Mouse (Mus musculus) CH12.LX (cell line): Measurements from ENCODE around the gene Evi2a. TPM values are rescaled to one million over a fixed set of nuclear protein-coding genes. Genes with fewer than 3 reads are reported as not detected.
A peak's percentile ranks its signal among the peaks of the same experiment; 100 is the strongest.

Experiments
- DNase-seq: peaks from one replicate; pipeline ENCODE4 v3.0.0-alpha.2; 2013; ENCODE audit errors: extremely low read depth
- H3K27ac ChIP-seq: 2 replicates; pipeline ENCODE4 v1.5.1; 2012; ENCODE audit warnings: low read depth, mild to moderate bottlenecking, control low read depth, moderate library complexity; ENCODE audit not compliant: insufficient read depth
- H3K27me3 ChIP-seq: replicated peaks from 2 replicates; pipeline ENCODE3; 2012; ENCODE audit warnings: inconsistent platforms
- H3K36me3 ChIP-seq, 2 experiments: replicated peaks in 1 of 2; 2 replicates each; pipeline versions ENCODE3 to v1.6.1; 2012; ENCODE audit warnings: inconsistent platforms in 1 of 2, low read length in 1 of 2, mild to moderate bottlenecking in 1 of 2, mixed read lengths in 1 of 2, moderate library complexity in 1 of 2; ENCODE audit not compliant: control insufficient read depth in 1 of 2, insufficient read depth in 1 of 2
- H3K4me1 ChIP-seq, 2 experiments: 2 replicates each; pipeline ENCODE4 v1.6.1; 2012; ENCODE audit warnings: inconsistent platforms in 1 of 2, moderate library complexity in 1 of 2; ENCODE audit not compliant: insufficient read depth in 2 of 2, control insufficient read depth in 1 of 2
- H3K4me2 ChIP-seq: 2 replicates; pipeline ENCODE4 v1.6.1; 2012; ENCODE audit warnings: low read depth, mild to moderate bottlenecking, control low read depth; ENCODE audit not compliant: poor library complexity, insufficient read depth, severe bottlenecking
- H3K4me3 ChIP-seq, 3 experiments: fragments of 150-350 bp in 1 of 3; sonication (generic) in 1 of 3; replicated peaks in 1 of 3; 2 replicates each; pipeline versions ENCODE3 to v1.5.1; 2011 to 2012; ENCODE audit warnings: low read depth in 2 of 3, low read length in 2 of 3, mild to moderate bottlenecking in 2 of 3, moderate library complexity in 2 of 3, control low read depth in 1 of 3, improper control_type of control experiment in 1 of 3, inconsistent platforms in 1 of 3, mixed read lengths in 1 of 3; ENCODE audit not compliant: poor library complexity in 1 of 3
- H3K79me2 ChIP-seq: replicated peaks from 2 replicates; pipeline ENCODE4 v1.6.1; 2012; ENCODE audit warnings: mild to moderate bottlenecking, moderate library complexity; ENCODE audit not compliant: control insufficient read depth, poor library complexity, insufficient read depth, severe bottlenecking; ENCODE audit errors: extremely low read depth
- H3K9ac ChIP-seq: 2 replicates; pipeline ENCODE4 v1.6.1; 2012; ENCODE audit warnings: low read depth, mild to moderate bottlenecking, control low read depth, moderate library complexity; ENCODE audit not compliant: insufficient read depth
- H3K9me3 ChIP-seq: replicated peaks from 2 replicates; pipeline ENCODE3; 2012; ENCODE audit warnings: low read length, inconsistent platforms, mixed read lengths
- BHLHE40 ChIP-seq: IDR thresholded peaks from 2 replicates; pipeline ENCODE4 v1.6.1; 2011; ENCODE audit warnings: mild to moderate bottlenecking, low read depth, low read length, improper control_type of control experiment
- CHD1 ChIP-seq: IDR thresholded peaks from 2 replicates; pipeline ENCODE4 v1.6.1; 2012; ENCODE audit warnings: low read depth, low read length, improper control_type of control experiment, inconsistent platforms
- E2F4 ChIP-seq: IDR thresholded peaks from 2 replicates; pipeline ENCODE4 v1.6.1; 2011; ENCODE audit warnings: low read depth, low read length, improper control_type of control experiment; ENCODE audit not compliant: insufficient replicate concordance
- ELF1 ChIP-seq: IDR thresholded peaks from 2 replicates; pipeline ENCODE4 v1.6.1; 2014; ENCODE audit warnings: low read depth, mild to moderate bottlenecking, inconsistent platforms, low read length, improper control_type of control experiment
- EP300 ChIP-seq: IDR thresholded peaks from 2 replicates; pipeline ENCODE4 v1.6.1; 2011; ENCODE audit warnings: low read length, improper control_type of control experiment
- ETS1 ChIP-seq: conservative IDR thresholded peaks from 2 replicates; pipeline ENCODE4 v1.6.1; 2012; ENCODE audit warnings: low read depth, mild to moderate bottlenecking, inconsistent platforms, low read length, improper control_type of control experiment, moderate library complexity
- GABPA ChIP-seq: IDR thresholded peaks from 2 replicates; pipeline ENCODE4 v1.6.1; 2012; ENCODE audit warnings: low read depth, low read length, improper control_type of control experiment, inconsistent platforms; ENCODE audit not compliant: insufficient replicate concordance
- JUN ChIP-seq: IDR thresholded peaks from 2 replicates; pipeline ENCODE4 v1.6.1; 2011; ENCODE audit warnings: low read depth, mild to moderate bottlenecking, low read length, improper control_type of control experiment, moderate library complexity; ENCODE audit not compliant: insufficient read depth
- JUND ChIP-seq: conservative IDR thresholded peaks from 2 replicates; pipeline ENCODE4 v1.6.1; 2011; ENCODE audit warnings: low read depth, low read length, improper control_type of control experiment
- MAFK ChIP-seq: IDR thresholded peaks from 2 replicates; pipeline ENCODE4 v1.6.1; 2011; ENCODE audit warnings: low read length, improper control_type of control experiment; ENCODE audit not compliant: insufficient replicate concordance
- MAX ChIP-seq: IDR thresholded peaks from 2 replicates; pipeline ENCODE4 v1.6.1; 2011; ENCODE audit warnings: low read length, improper control_type of control experiment
- MAZ ChIP-seq: IDR thresholded peaks from 2 replicates; pipeline ENCODE4 v1.6.1; 2012; ENCODE audit warnings: low read depth, mild to moderate bottlenecking, inconsistent platforms, low read length, improper control_type of control experiment, moderate library complexity
- MXI1 ChIP-seq: IDR thresholded peaks from 2 replicates; pipeline ENCODE4 v1.6.1; 2011; ENCODE audit warnings: mild to moderate bottlenecking, low read depth, low read length, improper control_type of control experiment
- MYC ChIP-seq: IDR thresholded peaks from 2 replicates; pipeline ENCODE4 v1.6.1; 2011; ENCODE audit warnings: low read depth, mild to moderate bottlenecking, improper control_type of control experiment, low read length
- NELFE ChIP-seq: IDR thresholded peaks from 2 replicates; pipeline ENCODE4 v1.6.1; 2011; ENCODE audit warnings: low read depth, low read length, improper control_type of control experiment
- NRF1 ChIP-seq: IDR thresholded peaks from 2 replicates; pipeline ENCODE4 v1.6.1; 2014; ENCODE audit warnings: low read depth, mild to moderate bottlenecking, inconsistent platforms, low read length, improper control_type of control experiment, moderate library complexity
- POLR2A ChIP-seq: IDR thresholded peaks from 2 replicates; pipeline ENCODE4 v1.6.1; 2011; ENCODE audit warnings: low read depth, mild to moderate bottlenecking, improper control_type of control experiment, low read length
- POLR2AphosphoS2 ChIP-seq: IDR thresholded peaks from 2 replicates; pipeline ENCODE4 v1.6.1; 2011; ENCODE audit warnings: low read depth, low read length, improper control_type of control experiment
- RAD21 ChIP-seq: IDR thresholded peaks from 2 replicates; pipeline ENCODE4 v1.6.1; 2011; ENCODE audit warnings: low read depth, mild to moderate bottlenecking, low read length, improper control_type of control experiment, moderate library complexity
- RCOR1 ChIP-seq: conservative IDR thresholded peaks from 2 replicates; pipeline ENCODE4 v1.6.1; 2012; ENCODE audit warnings: low read depth, mild to moderate bottlenecking, inconsistent platforms, low read length, improper control_type of control experiment
- SMC3 ChIP-seq: IDR thresholded peaks from 2 replicates; pipeline ENCODE4 v1.6.1; 2011; ENCODE audit warnings: low read depth, low read length, improper control_type of control experiment
- TCF12 ChIP-seq: IDR thresholded peaks from 2 replicates; pipeline ENCODE4 v1.6.1; 2014; ENCODE audit warnings: low read depth, mild to moderate bottlenecking, inconsistent platforms, low read length, improper control_type of control experiment
- USF1 ChIP-seq: IDR thresholded peaks from 2 replicates; pipeline ENCODE4 v1.6.1; 2014; ENCODE audit warnings: low read depth, mild to moderate bottlenecking, inconsistent platforms, low read length, improper control_type of control experiment
- USF2 ChIP-seq: conservative IDR thresholded peaks from 2 replicates; pipeline ENCODE4 v1.6.1; 2011; ENCODE audit warnings: low read depth, low read length, improper control_type of control experiment
- ZC3H11A ChIP-seq: IDR thresholded peaks from 2 replicates; pipeline ENCODE4 v1.6.1; 2012; ENCODE audit warnings: low read depth, mild to moderate bottlenecking, inconsistent platforms, low read length, improper control_type of control experiment
- ZMIZ1 ChIP-seq: IDR thresholded peaks from 2 replicates; pipeline ENCODE4 v1.6.1; 2012; ENCODE audit warnings: low read depth, mild to moderate bottlenecking, inconsistent platforms, low read length, improper control_type of control experiment
- ZNF384 ChIP-seq: IDR thresholded peaks from 2 replicates; pipeline ENCODE4 v1.6.1; 2012; ENCODE audit warnings: low read depth, low read length, improper control_type of control experiment, inconsistent platforms
- dilution Hi-C: fragments of 300-500 bp; cut with MboI; formaldehyde crosslinking; loops from 2 replicates; pipeline ENCODE4 v1.14.3; 2020; ENCODE audit warnings: low sequenced_read_pairs; ENCODE audit not compliant: extremely low pct_unique_long_range_greater_than_20kb, extremely low pct_ligation_motif_present
- in situ Hi-C: fragments of 300-500 bp; cut with MboI; formaldehyde crosslinking; loops from 3 replicates; pipeline ENCODE4 v1.14.3; 2019; ENCODE audit warnings: low sequenced_read_pairs, low pct_ligation_motif_present, low pct_unique_long_range_greater_than_20kb, mixed read lengths
- polyA plus RNA-seq: library from polyadenylated mRNA; unstranded; fragments of >175 nt; gene quantifications from 2 replicates; pipeline ENCODE4 v1.2.1, GENCODE M21; 2012; ENCODE audit warnings: low read depth; ENCODE audit not compliant: insufficient read length
- total RNA-seq, 2 experiments: library from RNA; depleted of rRNA; stranded (reverse); fragments of 300-350 nt in 1 of 2; fragments of >200 nt in 1 of 2; gene quantifications; 2 replicates each; pipeline ENCODE4 v1.2.3; 2012 to 2014

Evi2a gene
- total and polyA plus RNA-seq, 3 experiments: 137 to 165 (median 140) TPM

DNA sequence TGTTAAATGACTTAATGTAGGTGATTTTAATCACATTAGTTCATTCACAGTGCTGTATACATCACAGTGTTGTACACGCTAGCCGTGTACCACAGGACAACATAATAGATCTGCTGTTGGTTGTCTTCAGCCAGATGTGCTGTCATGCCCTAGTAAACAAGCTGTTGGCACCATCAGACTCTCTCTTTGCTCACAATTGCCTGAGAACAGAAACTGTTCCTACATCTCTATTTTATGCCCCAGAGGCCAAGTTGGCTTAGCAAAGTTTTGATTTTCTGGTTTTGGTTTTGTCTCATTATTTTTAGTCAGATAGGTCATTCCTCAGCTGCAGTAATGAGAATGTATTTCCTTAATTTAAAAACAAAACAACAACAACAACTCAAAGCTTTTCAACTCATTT is 673 bp downstream of the Evi2a start (continued):
- TF ChIP-seq GABPA (no peak), SMC3 (peak; percentile 11), EP300 (peak; percentile 80; the same call in 1 of the 2 replicates), CHD1 (0 out of 2 replicates have a peak, but pooled peaks have one; percentile 44), JUND (peak; percentile 52), BHLHE40 (peak; percentile 42; the same call in 1 of the 2 replicates), ETS1 (peak; percentile 49), MAFK (peak; percentile 34; the same call in 1 of the 2 replicates), MAX (peak; percentile 10; the same call in 1 of the 2 replicates), USF1 (no peak), NRF1 (0 out of 2 replicates have a peak, but pooled peaks have one; percentile 36), TCF12 (peak; percentile 32; the same call in 1 of the 2 replicates)

DNA sequence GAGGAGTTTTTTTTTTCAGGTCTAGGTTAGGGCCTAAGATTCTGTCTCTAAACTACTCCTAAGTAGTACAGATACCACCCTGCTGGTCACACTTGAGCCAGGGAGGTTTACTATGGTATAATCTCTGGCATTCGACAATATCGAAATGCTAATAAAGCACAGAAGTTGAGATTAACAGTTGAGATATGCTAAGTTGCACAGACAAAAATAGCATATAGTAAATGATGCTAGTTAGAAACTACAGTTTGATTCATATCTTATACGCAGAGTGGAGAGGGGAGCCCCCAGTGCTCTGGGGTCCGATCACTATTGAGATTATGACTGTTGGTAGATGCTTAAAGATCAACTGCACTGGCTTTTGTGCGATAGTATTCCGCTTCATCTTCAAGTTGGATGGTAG is 1.2 kb downstream of the Evi2a start:
- peaks cover 18 to 47% of the 10 kb centered on the region in 2 experiments for H3K36me3 ChIP-seq
- H3K9ac ChIP-seq: peak overlapping the region; percentile 99
- peak overlapping the region; percentile 65 to 89 (median 78) for H3K4me3 ChIP-seq
- no peaks in the 10 kb centered on the region for H3K9me3 ChIP-seq
- H3K79me2 ChIP-seq: peaks cover 30% of the 10 kb centered on the region
- in situ Hi-C loops: no loop called here
- peak overlapping the region; percentile 82 for H3K4me2 ChIP-seq
- no peaks in the 10 kb centered on the region for H3K27me3 ChIP-seq
- DNase-seq: no peak
- dilution Hi-C loops: no loop called here
- peaks cover 21 to 60% of the 10 kb centered on the region in 2 experiments for H3K4me1 ChIP-seq
- peak overlapping the region; percentile 97 for H3K27ac ChIP-seq
- no peak for TF ChIP-seq JUN
- TF ChIP-seq CHD1: peak; percentile 20; the same call in 1 of the 2 replicates

DNA sequence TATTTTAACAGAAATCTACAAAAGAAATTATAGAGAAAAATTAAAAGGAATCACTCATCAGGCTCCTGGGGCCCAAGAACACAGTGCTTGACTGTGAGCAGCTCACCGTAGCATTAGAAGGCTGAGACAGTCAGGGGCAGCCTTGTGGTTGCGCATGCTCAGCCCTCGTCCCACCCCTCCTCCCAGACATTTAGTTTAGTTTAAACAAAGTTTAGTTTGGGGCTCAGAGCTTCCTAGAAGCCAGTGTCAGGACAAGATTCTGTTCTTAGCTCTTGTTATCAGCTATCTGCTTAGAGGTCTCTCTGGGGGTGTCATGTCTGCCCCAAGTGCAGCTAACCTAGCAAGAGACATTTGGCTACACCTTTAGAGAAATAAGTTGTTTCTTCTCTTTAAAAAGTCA is 1.8 kb downstream of the Evi2a start:
- peak overlapping the region; percentile 65 to 89 (median 78) for H3K4me3 ChIP-seq
- peak; percentile 68 for DNase-seq
- no peaks in the 10 kb centered on the region for H3K9me3 ChIP-seq
- in situ Hi-C loops (no loop called here), dilution Hi-C loops (no loop called here)
- peaks cover 32% of the 10 kb centered on the region for H3K79me2 ChIP-seq
- peak overlapping the region; percentile 82 for H3K4me2 ChIP-seq
- H3K4me1 ChIP-seq: peaks cover 24 to 62% of the 10 kb centered on the region in 2 experiments
- H3K36me3 ChIP-seq: peaks cover 18 to 42% of the 10 kb centered on the region in 2 experiments
- no peaks in the 10 kb centered on the region for H3K27me3 ChIP-seq
- peak overlapping the region; percentile 97 for H3K27ac ChIP-seq
- H3K9ac ChIP-seq: peak overlapping the region; percentile 99
- TF ChIP-seq TCF12: no peak
- TF ChIP-seq USF2: no peak
- no peak for TF ChIP-seq RCOR1
- peak; percentile 20; the same call in 1 of the 2 replicates for TF ChIP-seq MAZ
- peak; percentile 39; the same call in 1 of the 2 replicates for TF ChIP-seq ZMIZ1
- no peak for TF ChIP-seq MAFK
- TF ChIP-seq POLR2A: peak; percentile 48
- TF ChIP-seq MAX: no peak
- TF ChIP-seq GABPA: no peak
- TF ChIP-seq E2F4: no peak
- no peak for TF ChIP-seq ZC3H11A
- peak; percentile 94 for TF ChIP-seq NRF1
- TF ChIP-seq JUN: no peak
- 0 out of 2 replicates have a peak, but pooled peaks have one; percentile 44 for TF ChIP-seq ELF1
- TF ChIP-seq SMC3: no peak
- no peak; the same call in 1 of the 2 replicates for TF ChIP-seq MXI1
- TF ChIP-seq MYC: no peak
- 0 out of 2 replicates have a peak, but pooled peaks have one; percentile 55 for TF ChIP-seq NELFE
- TF ChIP-seq ZNF384: no peak
- no peak for TF ChIP-seq USF1
- no peak for TF ChIP-seq RAD21
- TF ChIP-seq CHD1: peak; percentile 14; the same call in 1 of the 2 replicates
- TF ChIP-seq POLR2AphosphoS2: peak; percentile 15; the same call in 1 of the 2 replicates
